In the genomic region with DNA sequence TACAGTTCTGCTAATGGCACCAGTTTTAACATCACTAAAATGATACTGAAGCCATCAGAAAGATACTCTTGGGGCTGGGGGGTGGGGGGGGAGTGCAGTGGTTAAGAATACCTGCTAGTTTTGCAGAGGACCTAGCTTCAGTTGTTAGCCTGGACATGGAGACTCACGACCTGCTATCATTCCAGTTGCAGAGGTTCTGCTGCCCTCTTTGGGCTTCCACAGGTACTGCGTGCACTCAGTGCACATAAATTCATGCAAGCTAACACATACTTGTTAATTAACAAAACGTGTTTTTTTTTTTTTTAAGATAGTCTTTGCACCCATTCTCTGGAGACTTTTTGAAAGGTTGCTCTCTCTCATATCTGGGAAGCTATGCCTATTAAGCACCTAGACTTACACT, we compare ENCODE assay signal across 16 mouse cellular contexts. TPM values are rescaled to one million over a fixed set of nuclear protein-coding genes. Genes with fewer than 3 reads are reported as not detected.
DNase-seq lines count a peak whose midpoint lies in the region; ATAC-seq and TF ChIP-seq lines count a peak whose summit lies in the region.
"Had no signal": no experiment of that assay in that cellular context is flagged by ENCODE, and none has a peak within 500 bp of the region (broad histone marks: within the 10 kb centered on the region; RNA-seq: fewer than 3 reads in every experiment).

No protein-coding gene starts in this region.

- H3K4me3 ChIP-seq in lung, postnatal 0 days (ENCODE audit: low read depth, low read length), result no peak overlapping the region
- H3K4me3 ChIP-seq in ES-E14 (ENCODE audit: insufficient read depth in 1 of 2, low read depth in 1 of 2, low read length in 2 of 2, poor library complexity in 1 of 2, severe bottlenecking in 1 of 2), result no peak overlapping the region
- no peak overlapping the region for H3K4me3 ChIP-seq in stomach, postnatal 0 days (ENCODE audit: low read depth, low read length)
- H3K4me3 ChIP-seq: embryonic facial prominence, embryonic 13.5 days; forebrain, embryonic 13.5 days; liver, embryonic 15.5 days had no signal

- TF ChIP-seq CTCF in lung, postnatal 0 days (IDR thresholded peaks at IDR 0.05), result peak; percentile 12; the same call in 1 of the 2 replicates
- TF ChIP-seq CTCF in stomach, postnatal 0 days (IDR thresholded peaks at IDR 0.05; ENCODE audit: low read depth), result peak; percentile 53

- ATAC-seq in lung, postnatal 0 days, result no peak
- no peak for ATAC-seq in stomach, postnatal 0 days (ENCODE audit: low FRiP score, low TSS enrichment)
- ATAC-seq: forebrain, embryonic 13.5 days; hindbrain, embryonic 16.5 days had no signal

- in situ Hi-C loops in ES-E14 (cut with MboI; ENCODE audit: low sequenced_read_pairs in 2 of 2, unreplicated experiment in 2 of 2), result loop anchor here in 1 of 2 experiments (25.0 kb wide), 1 partner anchor 421 kb away; no protein-coding TSS in a partner anchor

- WGBS in lung, postnatal 0 days, result 66% methylated on average over 3 of the region's 3 CpGs
- WGBS in stomach, postnatal 0 days, result 75% methylated on average over 3 of the region's 3 CpGs

- no peak overlapping the region for H3K9ac ChIP-seq in lung, postnatal 0 days (replicated peaks; ENCODE audit: low read depth)
- H3K9ac ChIP-seq in ES-E14 (ENCODE audit: insufficient read depth, low read depth, low read length, poor library complexity, severe bottlenecking), result no peak overlapping the region
- no peak overlapping the region for H3K9ac ChIP-seq in stomach, postnatal 0 days (ENCODE audit: low read length)
- H3K9ac ChIP-seq: embryonic facial prominence, embryonic 13.5 days; forebrain, embryonic 13.5 days; liver, embryonic 15.5 days had no signal

- DNase-seq in kidney, adult 18-20 months, result peak; percentile 13
- no peak for DNase-seq in kidney, postnatal 10 days
- DNase-seq in lung, postnatal 0 days (ENCODE audit: low spot score), result no peak
- DNase-seq in lung, adult 18-20 months, result no peak
- peak; percentile 21 for DNase-seq in ES-E14 (ENCODE audit: low read depth, low spot score)
- DNase-seq in stomach, postnatal 0 days (ENCODE audit: low spot score), result no peak
- DNase-seq in ovary, postnatal 36 days (ENCODE audit: low spot score), result no peak
- DNase-seq: adrenal gland, adult 2 months; right cerebral cortex, postnatal 14 days; thymus, postnatal 25 days had no signal

- H3K27me3 ChIP-seq in lung, postnatal 0 days (replicated peaks; ENCODE audit: insufficient read depth, low read length), result no peaks in the 10 kb centered on the region
- H3K27me3 ChIP-seq in stomach, postnatal 0 days (ENCODE audit: control insufficient read depth, insufficient read depth, low read length), result no peaks in the 10 kb centered on the region
- H3K27me3 ChIP-seq: embryonic facial prominence, embryonic 13.5 days; forebrain, embryonic 13.5 days; liver, embryonic 15.5 days had no signal

- TF ChIP-seq EP300 in lung, postnatal 0 days (IDR thresholded peaks at IDR 0.05), result no peak
- TF ChIP-seq EP300 in stomach, postnatal 0 days (optimal IDR thresholded peaks at IDR 0.05), result no peak

- no peaks in the 10 kb centered on the region for H3K36me3 ChIP-seq in lung, postnatal 0 days (ENCODE audit: insufficient read depth, low read length)
- no peaks in the 10 kb centered on the region for H3K36me3 ChIP-seq in ES-E14 (ENCODE audit: control insufficient read depth, insufficient read depth, low read length, poor library complexity, severe bottlenecking)
- H3K36me3 ChIP-seq in stomach, postnatal 0 days (ENCODE audit: control insufficient read depth, insufficient read depth, low read length), result no peaks in the 10 kb centered on the region
- H3K36me3 ChIP-seq: embryonic facial prominence, embryonic 13.5 days; G1E; liver, embryonic 15.5 days had no signal

- H3K9me3 ChIP-seq in lung, postnatal 0 days (ENCODE audit: low read length), result no peaks in the 10 kb centered on the region
- H3K9me3 ChIP-seq in ES-E14 (ENCODE audit: control insufficient read depth, insufficient read depth, low read depth, low read length), result no peaks in the 10 kb centered on the region
- H3K9me3 ChIP-seq in stomach, postnatal 0 days (ENCODE audit: control insufficient read depth, low read length), result 0 out of 2 replicates have a peak, but pooled peaks cover 3% of the 10 kb centered on the region
- H3K9me3 ChIP-seq: embryonic facial prominence, embryonic 13.5 days; liver, embryonic 15.5 days had no signal

- no peak overlapping the region for H3K4me2 ChIP-seq in lung, postnatal 0 days (replicated peaks; ENCODE audit: low read depth, low read length)
- no peak overlapping the region for H3K4me2 ChIP-seq in stomach, postnatal 0 days (replicated peaks; ENCODE audit: low read depth)
- H3K4me2 ChIP-seq: embryonic facial prominence, embryonic 13.5 days; forebrain, embryonic 13.5 days; liver, embryonic 15.5 days had no signal

- H3K27ac ChIP-seq in lung, postnatal 0 days (ENCODE audit: low read length), result no peak overlapping the region
- H3K27ac ChIP-seq in ES-E14 (ENCODE audit: insufficient read depth, low read depth, low read length, poor library complexity, severe bottlenecking), result no peak overlapping the region
- no peak overlapping the region for H3K27ac ChIP-seq in stomach, postnatal 0 days (replicated peaks)
- H3K27ac ChIP-seq: embryonic facial prominence, embryonic 13.5 days; forebrain, embryonic 13.5 days; liver, embryonic 15.5 days had no signal

- no peaks in the 10 kb centered on the region for H3K4me1 ChIP-seq in lung, postnatal 0 days (ENCODE audit: insufficient read depth, low read depth, low read length)
- no peaks in the 10 kb centered on the region for H3K4me1 ChIP-seq in ES-E14 (ENCODE audit: control insufficient read depth in 2 of 2, insufficient read depth in 2 of 2, low read length in 2 of 2, poor library complexity in 1 of 2)
- H3K4me1 ChIP-seq in stomach, postnatal 0 days (replicated peaks; ENCODE audit: control insufficient read depth, insufficient read depth), result no peaks in the 10 kb centered on the region
- H3K4me1 ChIP-seq: embryonic facial prominence, embryonic 13.5 days; forebrain, embryonic 13.5 days; liver, embryonic 15.5 days had no signal

TF ChIP-seq in ES-E14, 5 proteins besides CTCF, POLR2A, EP300 and RAD21:
- no peak for TF ChIP-seq MAFK (IDR thresholded peaks at IDR 0.05; ENCODE audit: insufficient read depth, low read depth, low read length)
- TF ChIP-seq ZC3H11A (IDR thresholded peaks at IDR 0.05; ENCODE audit: borderline replicate concordance, low read depth, low read length), result peak; percentile 71

RNA-seq across cellular contexts. Expression of gene Stk32b, which starts 8.8 kb away (rescaled TPM):
- 0.05 TPM in 1 of 2 replicates, not detected in the other for polyA plus RNA-seq in lung, postnatal 0 days (2015; fragmentation: Nextera tagmentation; extraction: Ambion mirVana)
- total RNA-seq in ES-E14 (2012; rRNA removed), result 0.11 and 0.13 TPM in 2 replicates
- polyA plus RNA-seq in stomach, postnatal 0 days (2015; fragmentation: Nextera tagmentation; extraction: Ambion mirVana), result 3.1 and 5.2 TPM in 2 replicates
- total RNA-seq: megakaryocyte, adult 5-6 weeks had no signal
- polyA plus RNA-seq: G1E had no signal

RNA-seq across cellular contexts. Expression of gene Cytl1, which starts 27.2 kb away (rescaled TPM):
- 5.7 and 5.8 TPM in 2 replicates for polyA plus RNA-seq in lung, postnatal 0 days (2015; fragmentation: Nextera tagmentation; extraction: Ambion mirVana)
- total RNA-seq in ES-E14 (2012; rRNA removed), result not detected in 2 replicates
- polyA plus RNA-seq in stomach, postnatal 0 days (2015; fragmentation: Nextera tagmentation; extraction: Ambion mirVana), result 0.33 and 0.34 TPM in 2 replicates
- total RNA-seq: G1E; megakaryocyte, adult 5-6 weeks had no signal
- polyA plus RNA-seq: forebrain, embryonic 13.5 days; G1E had no signal

Comparison
In these comparisons a context has a peak if more than half of its experiments do, and no peak if none do; other contexts are left out.
1. DNase-seq: peak in kidney, adult 18-20 months (single experiment) and ES-E14 (single experiment); none in kidney, postnatal 10 days (single experiment), lung, postnatal 0 days (single experiment), lung, adult 18-20 months (0 of 2), stomach, postnatal 0 days (single experiment) and ovary, postnatal 36 days (single experiment).